Mouse (Mus musculus): Measurements from ENCODE around the gene Map7d1.

DNA sequence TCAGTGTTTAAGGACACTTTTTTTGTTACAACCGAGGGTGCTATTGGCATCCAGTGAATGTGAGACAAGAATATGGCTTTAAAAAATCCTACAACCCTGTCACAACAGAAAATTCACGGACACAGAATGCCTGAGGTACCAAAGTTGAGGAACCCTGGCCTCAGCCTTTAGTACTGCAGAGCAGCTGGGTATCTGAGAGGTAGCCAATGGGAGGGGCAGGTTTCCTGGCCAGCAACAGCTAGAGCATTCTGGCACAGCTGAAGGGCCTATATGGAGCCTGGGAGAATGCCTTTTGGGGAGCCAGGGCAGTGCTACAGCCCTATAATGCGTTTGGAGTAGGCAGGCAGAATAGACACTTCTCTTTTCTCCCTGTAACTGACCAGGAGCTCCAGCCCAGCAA, 2.9 kb upstream of the Map7d1 start:
- TF ChIP-seq CTCF (IDR thresholded peaks at IDR 0.05; ENCODE audit: borderline replicate concordance, insufficient read depth, low read length) (no peak), POLR2A (IDR thresholded peaks at IDR 0.05; ENCODE audit: low read depth, low read length) (no peak)
